Mouse (Mus musculus): ENCODE data around the gene Mcf2l. TPM values are rescaled to one million over a fixed set of nuclear protein-coding genes. Genes with fewer than 3 reads are reported as not detected.

Mcf2l gene
- total RNA-seq, 2 experiments from 2014 or later: 28.4 to 30.9 TPM

DNA sequence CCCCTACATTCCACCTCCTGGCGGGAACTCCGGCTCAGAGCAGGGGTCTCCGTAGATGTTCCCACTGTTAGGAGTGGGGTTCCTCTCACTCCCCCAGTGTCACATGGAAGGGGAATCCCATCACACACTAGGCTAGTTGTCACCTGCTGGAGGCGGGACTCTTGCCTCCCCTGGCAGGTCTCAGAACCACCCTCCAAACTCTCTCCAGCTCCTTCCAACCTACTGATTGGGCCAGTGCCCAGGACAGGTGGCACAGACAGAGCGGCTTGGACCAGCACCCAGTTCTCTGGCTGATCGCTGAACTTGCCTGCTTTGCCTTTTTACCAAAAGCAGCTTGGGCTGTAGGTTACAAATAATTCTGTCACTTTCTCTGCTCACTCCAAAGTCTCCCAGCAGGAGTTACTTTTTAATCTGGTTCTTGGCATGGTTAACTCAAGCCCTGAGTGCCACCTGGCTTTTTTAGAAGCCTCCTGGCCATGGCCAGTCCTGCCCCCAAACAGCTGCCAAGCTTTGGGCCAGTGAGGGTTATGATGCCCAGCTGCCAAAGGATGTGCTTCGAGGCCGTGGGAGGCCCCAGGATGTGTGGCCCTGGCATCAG lies 687 bp downstream of the Mcf2l start:
- DNase-seq: no peak

DNA sequence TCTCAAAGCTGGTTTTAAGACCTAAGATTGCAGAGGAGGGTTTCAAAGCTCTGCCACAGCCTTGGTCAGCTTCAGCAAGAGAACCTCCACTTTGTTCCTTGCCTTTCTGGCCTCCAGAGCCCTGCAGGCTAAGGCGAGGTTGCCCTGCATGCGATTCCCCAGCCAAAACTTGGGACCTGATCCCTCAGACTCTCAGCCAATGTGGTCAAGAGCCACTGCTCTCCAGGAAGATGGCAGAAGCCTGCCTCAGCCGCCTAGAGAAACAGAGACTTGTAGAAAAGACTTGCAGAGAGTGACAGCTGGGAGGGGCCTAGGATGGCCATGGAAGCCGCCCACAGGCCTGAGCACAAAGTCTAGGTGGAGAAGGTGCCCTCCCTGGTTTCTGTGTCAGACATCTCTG lies 1.4 kb downstream of the Mcf2l start:
- no peak for DNase-seq

DNA sequence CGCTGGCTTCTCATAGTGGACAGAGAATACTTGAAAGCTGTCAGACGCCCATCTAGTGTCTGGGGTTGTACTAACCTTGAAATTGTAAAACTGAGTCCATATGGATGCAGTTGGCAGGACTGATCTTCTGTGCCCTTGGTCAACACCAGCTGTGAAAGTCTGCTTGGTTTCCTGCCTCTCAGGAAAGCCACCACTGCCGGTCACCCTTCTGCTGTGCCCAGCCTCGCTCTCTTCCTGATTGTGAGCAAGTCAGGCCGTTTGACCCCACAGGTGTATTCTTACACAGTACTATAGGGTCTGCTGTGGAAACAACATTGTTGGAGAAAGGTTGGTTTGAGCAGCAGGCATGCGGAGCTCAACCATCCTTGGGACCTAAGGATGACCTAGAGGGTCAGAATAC lies 3.5 kb downstream of the Mcf2l start:
- no peak for DNase-seq

DNA sequence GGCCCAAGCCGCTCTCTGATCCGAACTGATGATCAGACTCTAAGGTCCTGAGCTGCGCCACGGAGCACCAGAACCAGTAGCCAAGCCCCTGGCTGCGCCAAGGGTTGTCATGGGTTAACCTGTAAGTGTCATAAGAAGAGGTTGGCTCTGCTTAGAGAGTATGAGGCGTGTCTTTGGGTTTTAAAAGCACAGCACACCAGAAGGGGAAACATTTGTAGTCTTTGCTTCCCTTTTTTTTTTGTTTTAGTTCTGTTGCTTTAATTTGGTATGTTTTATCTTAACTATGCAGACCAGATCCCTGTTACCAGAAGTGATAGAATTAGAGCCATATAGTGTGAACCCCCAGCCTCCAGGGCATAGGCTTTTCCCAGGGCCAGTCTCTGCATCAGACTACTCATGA lies 6.6 kb downstream of the Mcf2l start:
- no peak for DNase-seq

DNA sequence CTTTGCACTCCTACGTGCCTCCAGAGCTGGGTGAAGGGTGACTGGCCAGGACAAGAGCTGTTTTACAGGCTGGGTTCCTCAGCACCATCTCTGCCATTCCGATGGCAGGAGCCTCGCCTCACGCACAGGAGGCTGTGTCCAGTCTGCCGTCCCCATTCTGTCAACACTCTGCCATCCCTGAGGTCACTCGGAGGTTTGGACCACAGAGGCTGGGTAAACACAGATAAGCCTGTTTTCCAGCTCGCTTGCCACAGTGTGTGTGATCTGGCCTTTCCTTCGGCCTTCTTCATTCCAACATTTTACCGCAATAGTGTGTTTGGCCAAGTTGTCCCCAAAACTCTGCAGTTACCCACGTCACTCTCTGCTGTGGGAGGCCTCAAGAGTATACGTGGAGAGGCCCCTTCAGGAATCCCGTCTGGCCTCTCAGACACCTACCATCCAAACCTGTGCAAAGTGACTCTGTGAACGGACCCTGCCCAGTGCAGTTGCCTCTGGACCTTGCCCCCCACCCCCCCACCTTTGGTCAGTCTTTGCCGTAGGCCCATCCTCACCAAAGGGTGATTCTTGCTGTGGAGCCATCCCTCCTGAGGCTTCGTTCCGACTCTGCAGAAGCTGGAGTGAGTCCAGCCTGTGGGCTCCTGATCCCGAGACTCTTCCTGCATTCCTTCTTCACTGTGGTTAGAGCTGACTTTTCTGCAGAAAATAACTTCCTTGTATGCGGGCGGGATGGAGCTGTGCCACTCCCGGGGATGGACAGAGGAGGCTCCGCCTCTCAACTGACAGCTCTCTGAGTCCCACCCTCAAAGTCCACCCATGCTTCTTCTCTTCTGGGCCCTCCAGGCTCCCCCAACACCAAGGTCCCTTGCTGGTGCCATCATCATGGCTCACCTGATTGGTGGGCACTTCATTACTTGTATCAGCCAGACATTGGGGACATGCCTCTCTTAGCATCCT lies 9.7 kb downstream of the Mcf2l start:
- DNase-seq: no peak

DNA sequence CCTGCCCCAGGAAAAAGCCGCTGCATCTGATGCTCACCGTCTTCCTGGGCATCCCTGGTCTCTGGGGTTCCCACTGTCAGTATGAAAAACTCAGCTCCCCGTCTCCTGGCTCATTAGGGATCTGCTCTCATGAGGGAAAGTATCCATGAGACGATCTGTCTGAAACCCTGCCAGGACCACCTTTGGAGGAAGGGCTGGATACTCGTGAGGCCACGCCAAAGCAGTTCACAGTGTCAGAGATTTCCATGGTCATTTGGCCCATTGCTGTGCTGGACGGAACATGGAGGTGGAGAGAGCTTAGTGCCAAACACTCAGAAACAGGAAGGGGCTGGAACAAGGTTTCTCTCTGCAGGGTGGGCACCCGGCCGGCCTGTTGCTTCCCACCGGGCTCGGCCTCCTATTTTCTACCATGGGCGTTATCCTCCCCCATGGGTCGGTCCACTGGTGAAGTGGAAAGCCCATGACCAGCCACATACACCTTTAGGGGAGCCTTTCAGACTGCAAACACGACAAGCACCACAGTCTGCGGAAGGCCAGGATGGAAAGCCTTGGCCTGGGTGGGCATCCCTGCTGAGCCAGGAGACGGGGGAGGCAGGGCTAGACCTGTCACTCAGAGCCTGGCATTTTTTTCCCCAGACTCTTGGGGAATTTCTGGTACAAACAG lies 14.3 kb downstream of the Mcf2l start:
- no peak for DNase-seq

DNA sequence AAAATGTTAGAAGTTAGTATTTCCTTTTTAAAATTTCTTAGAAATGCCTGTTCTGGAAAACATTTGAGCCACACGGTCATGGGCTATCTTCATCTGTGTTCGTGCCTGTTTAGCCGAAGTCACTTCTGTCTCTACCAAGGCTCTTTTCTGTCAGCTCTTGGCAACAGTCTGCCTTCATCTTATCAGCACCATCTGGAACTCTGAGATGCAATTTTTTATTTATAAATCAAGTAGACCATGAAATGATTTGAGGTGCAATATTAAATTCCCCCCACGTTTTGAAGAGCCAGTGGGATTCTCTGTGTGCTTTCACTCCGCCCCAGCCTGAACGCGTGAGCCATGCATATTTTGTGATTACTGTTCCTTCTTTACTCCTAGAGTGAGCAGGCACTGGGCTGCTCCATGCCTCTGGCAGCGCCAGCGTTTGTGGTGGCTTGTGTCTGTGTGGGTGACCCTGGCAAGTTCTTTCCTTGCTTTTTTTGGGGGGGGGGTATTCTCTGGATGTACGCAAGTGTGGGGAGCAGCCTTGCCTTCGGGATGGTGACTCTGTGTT lies 15.5 kb downstream of the Mcf2l start:
- DNase-seq: no peak

DNA sequence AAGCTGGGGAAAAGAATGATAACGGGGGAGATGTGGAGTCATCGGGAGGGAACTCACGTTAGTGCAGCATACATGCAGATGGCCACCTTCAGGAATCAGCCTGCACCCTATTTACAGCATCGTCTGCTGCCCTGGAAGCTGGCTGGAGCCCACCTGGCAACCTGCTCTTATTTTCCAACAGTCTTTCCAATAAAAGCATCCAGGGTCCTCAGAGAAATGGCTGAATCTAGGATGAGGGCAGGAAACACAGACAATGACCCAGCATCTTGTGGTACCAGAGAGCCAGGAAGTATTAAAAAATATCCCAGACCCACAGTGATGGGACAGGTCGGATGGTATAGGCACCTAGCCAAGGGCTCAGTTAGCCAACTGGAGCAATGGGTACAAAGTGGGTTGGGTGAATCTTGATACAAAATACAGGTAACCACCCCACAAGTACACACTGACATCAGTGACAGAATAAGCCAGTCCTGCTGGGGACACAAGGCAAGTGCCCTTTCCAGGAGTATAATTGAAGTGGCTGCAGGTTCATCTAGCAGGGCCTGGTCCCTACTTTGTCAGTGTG lies 19.4 kb downstream of the Mcf2l start:
- no peak for DNase-seq

DNA sequence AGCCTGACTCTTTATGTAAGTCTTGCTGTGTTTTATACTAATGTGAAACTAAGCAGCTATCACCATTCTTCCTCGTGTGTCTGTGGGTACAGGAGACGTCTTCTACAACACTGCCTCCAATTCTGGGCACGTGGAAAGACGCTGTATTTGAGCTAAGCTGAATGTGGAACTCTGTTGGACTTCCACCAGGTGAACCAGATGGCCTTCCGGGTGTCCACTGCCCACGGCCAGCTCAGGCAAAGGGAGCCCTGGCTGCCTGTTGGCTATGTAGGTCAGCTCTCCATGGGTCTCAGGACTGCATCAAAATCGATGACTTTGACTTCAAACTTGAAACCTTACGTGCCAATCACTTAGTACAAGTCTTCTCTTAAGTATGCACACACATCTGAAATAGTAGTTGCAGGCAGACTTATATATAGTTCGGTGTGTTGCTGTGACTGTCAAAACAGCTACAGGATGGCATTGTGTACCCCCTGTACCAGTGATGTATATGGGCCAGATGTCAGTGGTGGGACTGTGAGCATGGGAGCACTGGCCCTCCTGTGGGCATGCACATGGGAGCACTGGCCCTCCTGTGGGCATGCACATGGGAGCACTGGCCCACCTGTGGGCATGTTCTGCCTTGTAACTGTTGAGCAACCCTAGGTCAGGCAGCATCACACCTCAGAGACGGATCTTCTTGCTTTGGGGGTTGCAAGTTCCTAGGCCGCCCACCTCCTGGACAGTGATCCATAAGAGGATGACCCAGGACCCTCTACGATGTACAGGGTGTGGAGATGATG lies 20.4 kb downstream of the Mcf2l start:
- no peak for DNase-seq

DNA sequence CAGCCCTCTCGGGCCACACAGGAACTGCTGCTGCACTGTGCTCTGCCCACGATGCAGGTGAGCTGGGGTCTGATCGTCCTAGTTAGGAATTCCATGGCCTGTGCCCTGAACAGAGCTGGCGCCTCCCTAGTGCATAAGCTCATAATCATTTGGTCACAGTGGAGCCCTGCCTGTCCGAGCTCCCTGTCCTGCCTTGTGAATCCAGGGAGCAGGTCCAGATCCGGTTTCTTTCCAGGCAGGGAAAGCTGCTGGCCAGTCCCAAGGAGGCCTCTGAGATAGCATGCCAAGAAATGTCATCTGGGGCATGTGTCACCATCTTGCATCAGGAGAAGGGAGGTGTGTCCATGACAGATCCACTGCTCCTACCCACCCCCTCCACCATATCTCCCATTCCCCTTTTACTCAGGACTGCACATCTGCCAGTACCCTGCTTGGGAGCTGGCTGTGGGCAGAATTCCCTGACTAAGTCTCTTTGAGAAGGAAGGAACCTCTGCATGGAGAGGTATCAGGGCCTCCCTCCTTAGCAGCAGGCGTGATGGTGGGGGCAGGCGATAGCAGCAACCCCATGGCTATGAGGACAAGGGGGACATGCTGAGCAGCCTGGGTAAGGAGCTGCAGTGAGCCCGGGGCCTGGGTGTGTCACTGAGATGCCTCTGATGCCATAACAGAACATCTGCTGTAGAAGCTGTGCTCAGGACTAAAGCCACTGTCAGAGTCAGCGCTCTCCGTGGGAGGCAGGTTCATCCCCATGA lies 21.4 kb downstream of the Mcf2l start:
- DNase-seq: no peak

DNA sequence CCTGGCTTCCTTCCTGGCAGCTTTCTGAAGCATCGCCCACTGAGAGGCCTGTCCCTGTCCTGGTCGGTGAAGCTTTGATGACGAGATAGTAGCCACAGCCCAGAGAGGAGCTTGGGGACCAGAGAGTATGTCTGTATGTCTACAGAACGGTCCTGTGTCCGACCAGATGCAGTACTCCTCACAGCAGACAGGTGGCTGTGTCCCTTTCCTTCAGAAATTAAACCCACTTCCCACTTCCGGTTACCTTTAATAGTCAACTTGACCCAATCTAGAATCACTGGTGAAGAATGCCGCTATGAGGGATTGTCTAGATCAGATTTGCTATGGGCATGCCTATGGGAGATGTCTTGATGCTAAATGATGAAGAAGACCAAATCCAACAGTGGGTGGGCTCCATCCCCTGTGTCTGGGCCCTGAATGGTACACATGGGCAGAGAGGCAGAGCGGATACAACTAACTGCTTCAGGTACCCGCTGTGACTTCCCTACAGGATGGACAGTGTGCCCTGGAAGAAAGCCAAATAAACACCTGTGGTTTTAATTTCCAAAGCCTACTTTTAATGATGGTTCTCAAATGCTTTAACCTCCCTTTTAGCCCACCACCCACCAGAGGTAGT lies 22.0 kb downstream of the Mcf2l start:
- no peak for DNase-seq

DNA sequence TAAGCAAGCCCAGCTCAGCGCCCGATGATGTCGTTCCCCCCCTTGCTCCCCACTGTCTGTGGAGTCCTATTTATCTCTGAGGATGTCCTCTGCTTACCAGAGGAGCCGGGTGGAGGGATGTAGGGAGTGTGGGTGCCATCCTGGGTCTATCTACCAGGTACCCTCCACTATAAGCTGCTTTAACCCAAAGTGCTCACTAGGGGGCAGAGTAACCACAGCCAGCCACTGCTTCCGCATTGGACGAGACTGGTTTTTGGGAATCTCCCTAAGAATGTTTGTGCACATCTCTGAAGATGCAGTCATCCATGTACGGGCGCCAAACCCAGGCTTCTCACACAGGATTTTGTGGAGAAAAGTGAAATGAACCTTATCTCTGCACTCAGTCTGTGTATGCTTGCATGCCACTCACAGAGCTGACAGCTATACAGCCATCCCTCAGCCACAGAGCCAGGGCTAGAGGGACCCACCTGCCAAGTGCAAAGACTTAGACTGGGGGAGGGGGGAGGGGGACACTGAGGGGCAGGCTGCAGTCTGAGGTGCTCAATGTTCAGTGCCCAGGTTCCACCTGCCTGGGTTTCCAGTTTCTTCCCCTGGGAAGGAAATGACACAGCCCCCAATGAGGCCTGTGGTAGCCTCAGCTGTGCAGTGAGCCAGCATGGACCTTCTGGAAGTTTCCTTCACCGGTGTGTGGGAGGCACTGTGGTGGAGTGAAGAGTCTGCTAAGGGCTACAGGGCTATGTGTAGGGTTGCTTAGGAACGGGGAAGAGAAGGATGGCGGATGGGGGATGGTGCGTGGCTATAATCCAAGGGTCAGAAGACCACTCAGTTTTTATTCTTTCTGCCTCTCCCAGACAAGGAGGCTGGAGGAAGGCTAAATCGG lies 23.1 kb downstream of the Mcf2l start:
- DNase-seq: peak; percentile 56

DNA sequence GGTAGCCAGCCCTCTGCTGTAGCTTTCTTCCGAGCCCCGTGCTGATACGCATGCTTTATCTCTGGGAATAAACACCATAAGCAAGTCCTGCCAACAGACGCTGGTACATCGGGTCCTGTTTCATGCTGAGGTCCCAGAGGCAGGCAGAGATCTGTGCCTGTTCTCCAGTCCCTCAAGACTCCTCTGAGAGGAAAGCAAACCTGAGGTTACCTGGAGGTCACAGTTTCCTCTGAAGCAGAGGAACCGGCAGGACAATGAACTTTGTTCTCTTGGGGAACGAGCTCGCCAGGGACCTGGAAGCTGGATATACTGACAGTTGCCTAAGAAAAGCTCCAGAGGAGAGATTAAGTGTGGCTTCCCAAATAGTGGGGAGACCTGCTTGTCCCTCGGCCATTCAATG lies 24.2 kb downstream of the Mcf2l start:
- no peak for DNase-seq

DNA sequence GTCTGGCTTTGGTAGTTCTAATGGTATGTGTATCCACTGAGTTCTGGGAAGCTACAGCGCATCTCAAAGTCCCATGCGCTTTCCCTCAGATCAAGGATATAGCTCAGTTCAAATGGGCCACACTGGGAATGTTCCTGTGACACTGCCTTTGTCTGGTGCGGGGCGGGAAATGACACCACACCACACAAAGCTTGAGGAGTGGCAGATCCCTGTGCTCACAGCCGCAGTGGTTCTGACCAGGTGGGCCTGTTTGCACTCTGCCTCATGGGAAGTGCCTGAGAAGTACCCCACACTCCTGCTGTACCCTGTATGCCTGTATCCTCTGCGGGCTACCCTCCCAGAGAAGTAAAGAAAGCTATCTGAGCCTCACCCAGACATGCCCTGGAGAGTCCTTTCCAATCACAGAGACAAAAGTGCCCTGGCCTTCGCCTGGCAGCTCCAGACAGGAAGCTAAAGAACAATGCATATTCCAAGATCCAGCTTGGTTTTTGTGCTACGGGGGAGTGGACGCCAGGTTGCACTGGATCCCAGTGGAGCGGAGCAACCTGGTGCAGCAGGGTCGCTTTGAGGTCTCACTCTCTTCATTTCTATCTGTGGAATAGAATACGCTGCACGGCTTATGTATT lies 30.3 kb downstream of the Mcf2l start:
- no peak for DNase-seq

DNA sequence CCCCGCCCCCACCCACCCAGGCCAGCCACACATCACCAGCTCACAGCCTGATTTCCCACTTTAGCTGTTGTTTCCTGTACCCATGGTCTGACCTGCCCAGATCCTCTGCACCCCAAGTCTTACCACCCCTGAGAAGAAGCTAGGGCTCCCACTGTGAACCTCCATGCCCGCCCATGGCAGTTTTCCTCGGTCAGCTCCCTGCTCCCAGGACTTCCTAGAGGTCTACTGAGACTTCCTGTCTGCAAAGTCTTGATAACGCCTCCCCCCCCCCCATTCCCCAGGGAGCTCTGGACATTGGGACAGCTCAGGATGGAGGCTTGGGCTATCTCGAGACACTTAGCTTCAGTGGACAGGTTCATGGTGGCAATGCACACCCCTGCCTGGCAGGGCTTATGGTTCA lies 31.5 kb downstream of the Mcf2l start:
- DNase-seq: no peak

DNA sequence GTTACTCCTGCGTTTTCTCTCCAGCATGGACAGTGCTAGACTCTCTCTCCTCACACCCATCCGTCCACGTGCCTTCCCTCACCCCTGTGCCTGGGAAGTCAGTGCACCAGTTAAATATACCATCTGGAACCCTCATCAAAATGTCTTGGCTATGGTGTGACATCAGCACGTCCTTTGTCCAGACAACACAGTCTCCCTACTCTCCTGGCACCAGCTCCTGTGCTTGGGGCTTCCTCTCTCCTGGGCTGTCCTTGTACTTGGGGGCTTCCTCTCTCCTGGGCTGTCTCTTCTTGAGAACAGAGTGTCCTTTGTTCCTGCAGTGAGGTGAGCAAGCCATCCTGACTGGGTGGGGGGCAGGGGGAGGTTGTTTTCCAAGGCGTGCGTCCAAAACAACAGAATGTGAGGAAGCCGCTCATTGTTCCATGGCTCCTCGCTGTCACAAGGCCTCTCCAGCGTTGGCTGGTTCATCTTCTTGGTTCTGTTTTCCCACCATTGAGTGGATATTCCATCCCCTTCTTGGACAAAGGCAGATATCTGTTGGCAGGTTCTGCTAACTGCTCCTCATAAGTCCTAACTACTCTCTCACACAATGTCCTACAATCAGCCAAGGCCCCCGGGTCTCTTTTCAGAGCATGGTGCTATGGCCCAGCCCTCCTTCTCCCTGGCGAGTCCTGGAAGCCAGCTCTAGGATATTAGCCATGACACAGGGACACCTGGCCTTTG lies 32.2 kb downstream of the Mcf2l start:
- DNase-seq: no peak

DNA sequence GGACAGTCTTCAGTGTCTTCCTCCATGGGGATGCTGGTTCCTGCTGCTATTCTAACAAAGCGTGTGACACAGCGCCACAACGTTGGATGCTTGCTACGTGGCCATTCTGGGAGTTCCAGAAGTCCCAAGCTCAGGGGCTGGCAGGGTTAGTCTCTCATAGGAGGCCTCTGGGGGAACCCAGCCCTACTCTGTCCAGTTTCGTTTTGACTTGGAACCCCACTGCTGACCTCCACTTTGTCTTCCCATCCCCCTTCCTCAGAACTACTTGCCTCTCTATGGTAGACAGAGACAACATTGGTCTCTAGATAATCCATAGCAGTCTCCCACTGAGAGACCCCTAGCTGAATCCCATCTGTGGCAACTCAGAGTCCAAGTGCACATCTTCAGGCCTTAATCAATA lies 33.0 kb downstream of the Mcf2l start:
- DNase-seq: no peak

DNA sequence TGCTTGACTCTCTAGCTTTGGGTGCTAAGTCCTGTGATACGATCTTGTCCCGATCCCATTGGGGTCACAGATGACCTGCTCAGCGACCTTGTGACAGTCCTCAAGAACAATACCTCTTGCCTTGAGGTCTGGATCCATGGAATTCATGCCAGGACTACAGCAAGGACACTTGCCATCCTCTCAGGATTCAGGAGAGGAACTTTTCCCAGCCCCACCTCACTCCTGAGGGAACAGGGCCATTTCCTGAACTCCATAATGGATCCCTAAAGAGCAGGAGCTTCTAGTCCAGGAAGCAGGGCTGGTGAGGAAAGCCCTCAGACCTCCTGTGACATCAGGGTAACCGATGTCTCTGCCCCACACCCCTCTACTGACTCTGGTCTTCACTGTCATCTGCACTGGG lies 34.1 kb downstream of the Mcf2l start:
- no peak for DNase-seq
